Mouse (Mus musculus): ENCODE results near the gene Gde1. TPM values are rescaled to one million over a fixed set of nuclear protein-coding genes. Genes with fewer than 3 reads are reported as not detected.

The Gde1 gene
- total and polyA plus RNA-seq, 3 experiments, result 109 to 211 (median 113) TPM

DNA sequence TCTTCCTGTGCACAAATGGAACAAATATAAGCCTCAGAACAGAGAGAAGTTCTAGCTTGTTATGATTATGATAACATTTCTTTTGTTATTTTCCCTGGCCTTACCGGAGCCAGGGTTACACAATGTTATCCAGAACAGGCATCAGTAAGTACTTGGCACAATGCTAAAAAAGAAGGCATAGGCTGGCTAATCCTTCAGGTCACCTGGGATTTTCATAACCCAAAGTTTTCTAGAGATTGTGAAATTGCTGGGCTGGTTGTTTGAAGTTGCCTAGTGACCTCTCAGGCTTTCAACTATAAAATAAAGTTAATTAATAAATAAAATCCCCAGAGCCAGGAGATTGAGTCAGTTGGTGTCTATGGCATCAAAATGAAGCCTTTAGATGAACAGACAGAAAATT is 9.3 kb upstream of the Gde1 start:
- Histone ChIP-seq H3K9ac (ENCODE audit: insufficient read depth, low read depth) (no peak overlapping the region), H3K4me2 (ENCODE audit: insufficient read depth, low read depth, poor library complexity, severe bottlenecking) (no peak overlapping the region)

DNA sequence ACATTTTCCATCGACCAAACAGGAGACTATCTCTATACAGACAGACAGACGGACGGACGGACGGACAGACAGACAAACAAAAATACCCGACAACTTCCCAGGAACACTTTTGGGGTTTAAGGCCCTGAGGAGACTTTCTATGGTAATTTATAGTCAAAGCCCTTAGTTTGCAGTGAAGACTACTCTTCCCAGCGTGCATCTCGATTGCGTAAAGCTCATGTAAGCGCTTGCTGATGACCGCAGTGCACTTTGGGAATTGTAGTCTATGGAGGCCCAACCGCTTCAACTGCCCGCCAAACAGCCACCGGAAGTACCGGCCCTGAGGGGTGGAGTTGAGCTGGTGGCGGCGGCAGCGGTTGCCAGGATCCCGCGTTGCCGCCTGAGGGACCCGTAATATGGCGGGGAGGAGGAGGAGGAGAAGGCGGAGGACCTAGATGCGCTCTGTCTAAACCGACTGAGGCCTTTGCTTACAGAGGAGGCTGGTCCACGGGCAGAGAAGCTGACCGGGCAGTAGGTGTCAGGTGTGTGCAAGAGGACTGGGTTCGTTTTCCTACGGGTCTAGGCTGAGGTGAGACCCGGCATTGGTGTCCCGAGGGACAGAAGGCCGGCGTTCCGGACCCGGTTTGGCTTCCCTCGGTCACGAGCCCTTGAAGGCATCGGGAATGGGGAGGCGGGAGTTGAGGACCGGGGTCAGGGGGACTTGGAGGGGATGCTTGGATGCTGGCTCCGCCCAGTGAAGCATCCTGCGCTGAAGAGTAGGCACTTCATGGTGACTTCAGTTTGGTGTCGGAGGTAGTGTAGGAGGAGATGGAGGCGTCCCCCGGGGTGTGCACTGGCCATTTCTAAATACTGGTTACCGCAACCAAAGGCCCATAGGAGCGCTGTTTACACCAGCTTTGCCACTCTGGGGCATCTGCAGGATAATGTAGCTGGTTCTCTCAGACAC is 6.9 kb upstream of the Gde1 start, which contains the start of gene Ccp110:
Ccp110 (plus strand) TSS at position 325 of the 946 bp plus-strand sequence.
- Histone ChIP-seq H3K4me1 (ENCODE audit: control insufficient read depth in 1 of 2, insufficient read depth in 2 of 2) (peaks cover 7 to 18% of the 10 kb centered on the region in 2 experiments; a peak in 3 of 4 replicates), H3K79me2 (replicated peaks; ENCODE audit: control insufficient read depth, extremely low read depth, insufficient read depth, poor library complexity, severe bottlenecking) (peaks cover 2% of the 10 kb centered on the region; the same call in 1 of the 2 replicates), H3K9me3 (replicated peaks; ENCODE audit: low read length) (no peaks in the 10 kb centered on the region), H3K9ac (ENCODE audit: insufficient read depth, low read depth) (peak within 1 kb of the TSS; percentile 76), H3K4me2 (ENCODE audit: insufficient read depth, low read depth, poor library complexity, severe bottlenecking) (peak within 1 kb of the TSS; percentile 88), H3K27me3 (replicated peaks) (no peaks in the 10 kb centered on the region), H3K27ac (ENCODE audit: insufficient read depth, low read depth) (peak within 1 kb of the TSS; percentile 2; the same call in 1 of the 2 replicates), H3K36me3 (replicated peaks in 1 of 2; ENCODE audit: control insufficient read depth in 1 of 2, insufficient read depth in 1 of 2, low read length in 1 of 2) (peaks cover 12 to 19% of the 10 kb centered on the region in 2 experiments), H3K4me3 (replicated peaks in 1 of 3; ENCODE audit: low read depth in 2 of 3, low read length in 2 of 3, poor library complexity in 1 of 3) (peak within 1 kb of the TSS; percentile 78 to 98 (median 97))
- in situ Hi-C loops (cut with MboI; ENCODE audit: low pct_ligation_motif_present, low pct_unique_long_range_greater_than_20kb, low sequenced_read_pairs) (no loop called here), dilution Hi-C loops (cut with MboI; ENCODE audit: extremely low pct_ligation_motif_present, extremely low pct_unique_long_range_greater_than_20kb, low sequenced_read_pairs) (no loop called here)
- DNase-seq (ENCODE audit: extremely low read depth), result peak; percentile 97
- peak; percentile 58; the same call in 1 of the 2 replicates for TF ChIP-seq NELFE (IDR thresholded peaks at IDR 0.05; ENCODE audit: low read depth, low read length)
- no peak for TF ChIP-seq PAX5 (IDR thresholded peaks at IDR 0.05; ENCODE audit: low read length)
- peak; percentile 69 for TF ChIP-seq POLR2A (IDR thresholded peaks at IDR 0.05; ENCODE audit: low read depth, low read length)
- no peak for TF ChIP-seq SMC3 (IDR thresholded peaks at IDR 0.05; ENCODE audit: low read depth, low read length)
- TF ChIP-seq ETS1 (conservative IDR thresholded peaks at IDR 0.05; ENCODE audit: low read depth, low read length), result no peak
- no peak for TF ChIP-seq RAD21 (IDR thresholded peaks at IDR 0.05; ENCODE audit: low read depth, low read length)
- 0 out of 2 replicates have a peak, but pooled peaks have one; percentile 19 for TF ChIP-seq TBP (conservative IDR thresholded peaks at IDR 0.05; ENCODE audit: low read depth, low read length)
- no peak for TF ChIP-seq JUN (IDR thresholded peaks at IDR 0.05; ENCODE audit: insufficient read depth, low read depth, low read length)
- TF ChIP-seq GABPA (IDR thresholded peaks at IDR 0.05; ENCODE audit: insufficient replicate concordance, low read depth, low read length), result peak; percentile 88; the same call in 1 of the 2 replicates
- TF ChIP-seq ZC3H11A (IDR thresholded peaks at IDR 0.05; ENCODE audit: low read depth, low read length), result no peak
- TF ChIP-seq MXI1 (IDR thresholded peaks at IDR 0.05; ENCODE audit: low read depth, low read length), result peak; percentile 81; the same call in 1 of the 2 replicates
- peak; percentile 64 for TF ChIP-seq MYC (IDR thresholded peaks at IDR 0.05; ENCODE audit: low read depth, low read length)
- TF ChIP-seq MAZ (IDR thresholded peaks at IDR 0.05; ENCODE audit: low read depth, low read length), result peak; percentile 58; the same call in 1 of the 2 replicates
- TF ChIP-seq ZMIZ1 (IDR thresholded peaks at IDR 0.05; ENCODE audit: low read depth, low read length), result peak; percentile 71; the same call in 1 of the 2 replicates
- peak; percentile 79; the same call in 1 of the 2 replicates for TF ChIP-seq CHD2 (IDR thresholded peaks at IDR 0.05; ENCODE audit: low read length)
- peak; percentile 62 for TF ChIP-seq NRF1 (IDR thresholded peaks at IDR 0.05; ENCODE audit: low read depth, low read length)
- TF ChIP-seq SIN3A (IDR thresholded peaks at IDR 0.05; ENCODE audit: low read length), result peak; percentile 89
- TF ChIP-seq KAT2A (IDR thresholded peaks at IDR 0.05; ENCODE audit: insufficient replicate concordance, low read length), result peak; percentile 99
- TF ChIP-seq POLR2AphosphoS2 (IDR thresholded peaks at IDR 0.05; ENCODE audit: low read depth, low read length), result no peak
- peak; percentile 53 for TF ChIP-seq MAX (IDR thresholded peaks at IDR 0.05; ENCODE audit: low read length)
- TF ChIP-seq USF1 (IDR thresholded peaks at IDR 0.05; ENCODE audit: low read depth, low read length), result no peak
- peak; percentile 61; the same call in 1 of the 2 replicates for TF ChIP-seq MEF2A (IDR thresholded peaks at IDR 0.05; ENCODE audit: borderline replicate concordance, low read depth, low read length)
- TF ChIP-seq CHD1 (IDR thresholded peaks at IDR 0.05; ENCODE audit: low read depth, low read length), result peak; percentile 46; the same call in 1 of the 2 replicates
- peak in 1 of 2 experiments; percentile 17; a peak in 2 of 4 replicates for TF ChIP-seq CTCF (conservative IDR thresholded peaks at IDR 0.05 in 1 of 2, IDR thresholded peaks at IDR 0.05 in 1 of 2; ENCODE audit: low read depth in 2 of 2, low read length in 2 of 2)

More for the DNA sequence above, 9.3 kb upstream of the Gde1 start:
- Histone ChIP-seq H3K4me3 (replicated peaks in 1 of 3; ENCODE audit: low read depth in 2 of 3, low read length in 2 of 3, poor library complexity in 1 of 3) (no peak overlapping the region), H3K9me3 (replicated peaks; ENCODE audit: low read length) (no peaks in the 10 kb centered on the region), H3K4me1 (ENCODE audit: control insufficient read depth in 1 of 2, insufficient read depth in 2 of 2) (peaks cover 7 to 18% of the 10 kb centered on the region in 2 experiments; a peak in 3 of 4 replicates), H3K79me2 (replicated peaks; ENCODE audit: control insufficient read depth, extremely low read depth, insufficient read depth, poor library complexity, severe bottlenecking) (peaks cover 2% of the 10 kb centered on the region; the same call in 1 of the 2 replicates), H3K27me3 (replicated peaks) (no peaks in the 10 kb centered on the region), H3K27ac (ENCODE audit: insufficient read depth, low read depth) (no peak overlapping the region), H3K36me3 (replicated peaks in 1 of 2; ENCODE audit: control insufficient read depth in 1 of 2, insufficient read depth in 1 of 2, low read length in 1 of 2) (peaks cover 24 to 37% of the 10 kb centered on the region in 2 experiments)
- in situ Hi-C loops (cut with MboI; ENCODE audit: low pct_ligation_motif_present, low pct_unique_long_range_greater_than_20kb, low sequenced_read_pairs) (no loop called here), dilution Hi-C loops (cut with MboI; ENCODE audit: extremely low pct_ligation_motif_present, extremely low pct_unique_long_range_greater_than_20kb, low sequenced_read_pairs) (no loop called here)
- TF ChIP-seq MYC (IDR thresholded peaks at IDR 0.05; ENCODE audit: low read depth, low read length) (no peak), PAX5 (IDR thresholded peaks at IDR 0.05; ENCODE audit: low read length) (no peak), MEF2A (IDR thresholded peaks at IDR 0.05; ENCODE audit: borderline replicate concordance, low read depth, low read length) (no peak), USF1 (IDR thresholded peaks at IDR 0.05; ENCODE audit: low read depth, low read length) (no peak), JUND (conservative IDR thresholded peaks at IDR 0.05; ENCODE audit: low read depth, low read length) (no peak), GABPA (IDR thresholded peaks at IDR 0.05; ENCODE audit: insufficient replicate concordance, low read depth, low read length) (no peak), NRF1 (IDR thresholded peaks at IDR 0.05; ENCODE audit: low read depth, low read length) (no peak), ZC3H11A (IDR thresholded peaks at IDR 0.05; ENCODE audit: low read depth, low read length) (no peak), ETS1 (conservative IDR thresholded peaks at IDR 0.05; ENCODE audit: low read depth, low read length) (no peak), SMC3 (IDR thresholded peaks at IDR 0.05; ENCODE audit: low read depth, low read length) (no peak), CTCF (conservative IDR thresholded peaks at IDR 0.05 in 1 of 2, IDR thresholded peaks at IDR 0.05 in 1 of 2; ENCODE audit: low read depth in 2 of 2, low read length in 2 of 2) (no peak), UBTF (IDR thresholded peaks at IDR 0.05; ENCODE audit: low read depth, low read length) (no peak), POLR2AphosphoS2 (IDR thresholded peaks at IDR 0.05; ENCODE audit: low read depth, low read length) (no peak), TCF12 (IDR thresholded peaks at IDR 0.05; ENCODE audit: low read depth, low read length) (no peak), POLR2A (IDR thresholded peaks at IDR 0.05; ENCODE audit: low read depth, low read length) (no peak)
- no peak for DNase-seq (ENCODE audit: extremely low read depth)

All from CH12.LX (cell line).